Mouse (Mus musculus) adrenal gland, adult 2 months (tissue): ENCODE data around the gene Rexo1. TPM values are rescaled to one million over a fixed set of nuclear protein-coding genes. Genes with fewer than 3 reads are reported as not detected.
"Not testable (repeated sequence)": the region's sequence is repeated elsewhere in the genome, so short reads cannot be mapped to it uniquely, and the experiment has no call there.

ENCODE experiments used
- DNase-seq: peaks from one replicate; pipeline ENCODE4 v3.0.0; 2021
- long read RNA-seq: library from polyadenylated mRNA; stranded (forward); transcript quantifications from one replicate; pipeline ENCODE4 v2.0.0, GENCODE M21; 2021
- polyA plus RNA-seq: library from polyadenylated mRNA; depleted of rRNA; stranded (reverse); fragments of >200 nt; gene quantifications from 2 replicates; pipeline ENCODE4 v1.2.3, GENCODE M21; 2012; rRNA removed
- total RNA-seq, 2 experiments: library from RNA; stranded (reverse); gene quantifications; 2 replicates each; pipeline ENCODE4 v1.2.3; 2021

The Rexo1 gene
- total RNA-seq: 10 to 100 TPM; 37.1 to 41.8 TPM
- polyA plus RNA-seq: 88.8 and 105 TPM in 2 replicates
- long read RNA-seq, full-length matches to known transcripts: 12 of 38 reads
- long read RNA-seq, partial matches to known transcripts: 10 of 38 reads
- long read RNA-seq, other reads (novel, unspliced or antisense): 16 of 38 reads

- DNase-seq: peak; percentile 94
These were observed at the start of gene Rexo1 for GRCm38 (mm10) chr10:80561116-80561944. Gene Rexo1, minus strand, starts transcription at chr10:80561560.

GRCm38 (mm10) chr10:80611024-80611423 lies 49.7 kb upstream of the Rexo1 start:
- peak; percentile 45 for DNase-seq

DNA sequence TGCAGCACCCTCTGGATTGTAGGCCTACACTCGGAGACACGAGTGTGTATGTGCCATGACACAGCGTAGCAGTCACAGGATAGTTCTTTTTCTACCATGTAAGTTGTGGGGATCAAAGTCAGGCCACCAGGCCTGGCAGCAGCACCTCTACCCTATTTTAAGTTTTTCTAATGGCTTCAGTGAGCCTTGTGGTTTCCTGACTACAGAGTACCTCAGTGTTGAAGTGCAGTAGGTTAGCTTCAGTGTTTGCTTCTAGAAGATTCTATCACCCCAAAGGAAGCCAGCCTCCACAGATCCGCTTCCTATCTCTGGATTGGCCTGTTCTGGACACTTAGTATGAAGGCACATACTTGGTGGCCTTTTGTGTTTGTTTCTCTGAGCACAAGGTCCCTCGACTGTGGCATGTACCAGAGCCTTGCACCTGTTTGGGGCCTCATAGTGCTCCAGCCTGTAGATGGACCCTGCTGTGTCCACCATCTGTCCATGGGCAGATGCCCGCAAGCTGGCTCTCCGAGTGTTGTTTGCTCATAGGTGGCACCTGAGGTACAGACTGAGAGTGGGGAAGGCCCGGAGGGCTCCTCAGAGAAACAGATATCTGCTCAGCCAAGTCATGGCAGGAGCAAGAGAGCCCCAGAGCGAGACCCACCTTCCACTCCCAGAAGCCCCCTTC lies 48.9 kb upstream of the Rexo1 start:
- DNase-seq: no peak

DNA sequence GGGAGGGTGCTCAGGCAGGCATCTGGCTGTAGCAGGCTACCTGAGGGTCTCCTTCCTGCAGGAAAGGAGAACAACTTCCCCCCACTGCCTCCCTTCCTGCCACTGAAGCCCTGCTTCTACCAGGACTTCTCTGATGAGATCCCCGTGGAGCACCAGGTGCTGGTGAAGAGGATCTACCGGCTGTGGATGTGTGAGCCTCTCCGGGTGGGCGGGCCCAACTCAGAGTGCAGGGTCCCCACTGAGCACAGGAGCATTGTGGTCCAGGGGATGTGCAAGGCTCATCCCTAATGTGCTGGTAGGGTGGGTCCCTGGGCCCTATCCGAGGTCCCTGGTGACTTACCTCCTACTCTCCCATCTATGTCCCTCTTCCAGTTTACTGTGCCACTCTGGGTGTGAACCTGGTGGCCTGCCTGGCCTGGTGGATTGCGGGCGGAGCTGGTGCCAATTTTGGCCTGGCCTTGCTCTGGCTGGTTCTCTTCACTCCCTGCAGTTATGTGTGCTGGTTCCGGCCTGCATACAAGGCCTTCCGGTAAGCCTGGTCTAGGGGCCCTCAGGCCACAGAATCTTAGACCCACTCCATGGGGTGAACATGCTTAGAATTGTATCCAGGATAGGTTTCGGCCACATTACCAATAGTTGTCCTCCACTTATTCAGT lies 48.0 kb upstream of the Rexo1 start:
- DNase-seq: no peak

DNA sequence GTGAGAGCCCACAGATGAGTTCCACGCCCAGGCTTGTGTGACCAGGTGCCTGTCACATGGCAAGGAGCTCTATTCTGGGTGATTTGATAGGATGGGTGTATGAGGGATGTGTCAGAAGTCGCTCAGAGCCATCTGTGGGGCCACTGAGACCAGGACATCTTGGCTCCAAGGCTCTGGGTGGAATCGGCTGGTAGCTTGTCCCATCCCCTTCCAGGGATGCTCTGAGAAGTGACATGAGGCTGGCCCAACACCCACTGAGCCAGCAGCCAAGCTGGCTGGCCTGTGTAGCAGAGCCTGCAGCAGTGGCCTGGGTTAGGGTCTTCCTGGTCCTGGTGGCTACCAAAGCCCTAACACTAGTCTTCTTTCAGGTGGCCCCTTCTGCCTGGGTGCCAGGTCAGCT lies 47.1 kb upstream of the Rexo1 start:
- no peak for DNase-seq

- no peak for DNase-seq
These were observed 45.5 kb upstream of the Rexo1 start for GRCm38 (mm10) chr10:80606737-80607350.

DNA sequence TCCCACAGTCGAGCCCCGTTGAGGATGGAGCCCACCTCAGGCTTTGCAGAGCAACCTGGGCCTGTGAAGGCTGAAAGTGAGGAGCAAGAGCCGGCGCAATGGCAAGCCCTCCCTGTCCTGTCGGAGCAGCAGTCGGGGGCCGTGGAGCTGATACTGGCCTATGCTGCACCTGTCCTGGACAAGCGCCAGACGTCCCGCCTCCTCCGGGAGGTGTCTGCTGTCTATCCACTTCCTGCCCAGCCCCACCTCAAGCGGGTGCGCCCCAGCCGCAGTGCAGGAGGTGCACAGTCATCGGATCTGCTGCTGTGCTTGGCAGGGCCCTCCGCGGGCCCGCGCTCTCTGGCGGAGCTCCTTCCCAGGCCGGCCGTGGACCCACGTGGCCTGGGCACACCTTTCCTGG lies 44.9 kb upstream of the Rexo1 start:
- DNase-seq: no peak

DNA sequence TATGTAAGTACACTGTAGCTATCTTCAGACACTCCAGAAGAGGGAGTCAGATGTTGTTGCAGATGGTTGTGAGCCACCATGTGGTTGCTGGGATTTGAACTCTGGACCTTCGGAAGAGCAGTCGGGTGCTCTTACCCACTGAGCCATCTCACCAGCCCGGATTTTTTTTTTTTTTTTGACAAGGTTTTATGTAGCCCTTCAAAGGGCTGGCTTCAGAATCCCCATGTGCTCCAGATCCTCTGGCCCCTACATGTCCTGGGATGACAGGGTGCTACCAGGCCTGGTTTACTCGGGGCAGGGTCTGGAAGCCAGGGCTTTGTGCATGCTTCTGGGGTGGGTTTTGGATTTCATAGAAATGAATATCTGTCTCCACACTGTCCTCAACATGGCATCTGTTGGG lies 44.4 kb upstream of the Rexo1 start, which contains the start of gene Gm49322:
Gene Gm49322, plus strand, starts transcription at position 301 of the 400 bp plus-strand sequence.
- not testable (repeated sequence) for DNase-seq

GRCm38 (mm10) chr10:80604988-80605387 lies 43.6 kb upstream of the Rexo1 start:
- DNase-seq: no peak

GRCm38 (mm10) chr10:80604001-80604509 lies 42.7 kb upstream of the Rexo1 start:
- DNase-seq: no peak

DNA sequence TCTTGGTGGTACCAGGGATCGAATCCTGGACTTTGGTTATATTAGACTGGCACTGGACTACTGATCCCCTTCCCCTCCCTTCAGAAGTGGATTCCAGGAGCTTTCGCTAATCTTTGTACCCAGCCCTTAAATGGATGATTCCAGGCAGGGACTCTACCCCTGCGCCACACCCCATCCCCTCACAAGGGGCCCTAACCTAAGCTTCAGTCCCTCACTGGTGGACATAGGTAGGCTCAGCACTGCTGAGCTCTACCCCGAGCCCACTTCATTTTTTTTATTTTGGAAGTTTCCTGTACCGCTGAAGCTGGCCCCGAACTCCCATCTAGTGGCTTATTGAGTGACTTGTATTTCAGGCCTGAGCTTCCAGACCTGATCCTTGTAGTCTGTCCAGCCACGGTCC lies 42.0 kb upstream of the Rexo1 start:
- DNase-seq: no peak

GRCm38 (mm10) chr10:80602698-80603325 lies 41.5 kb upstream of the Rexo1 start, which contains the start of the genes Scamp4 and Adat3:
Gene Scamp4, plus strand, starts transcription at chr10:80602872.
Gene Adat3, plus strand, starts transcription at chr10:80602880.
- peak; percentile 97 for DNase-seq

- DNase-seq: no peak
These were observed 35.0 kb upstream of the Rexo1 start for GRCm38 (mm10) chr10:80596318-80596717.

- DNase-seq: peak; percentile 98
These were observed 28.8 kb upstream of the Rexo1 start, which contains the start of gene Abhd17a for GRCm38 (mm10) chr10:80589879-80590854. Gene Abhd17a, minus strand, starts transcription at chr10:80590341.

GRCm38 (mm10) chr10:80589127-80589878 lies 27.9 kb upstream of the Rexo1 start:
- peak; percentile 52 for DNase-seq

GRCm38 (mm10) chr10:80587305-80587657 lies 25.9 kb upstream of the Rexo1 start:
- peak; percentile 43 for DNase-seq

DNA sequence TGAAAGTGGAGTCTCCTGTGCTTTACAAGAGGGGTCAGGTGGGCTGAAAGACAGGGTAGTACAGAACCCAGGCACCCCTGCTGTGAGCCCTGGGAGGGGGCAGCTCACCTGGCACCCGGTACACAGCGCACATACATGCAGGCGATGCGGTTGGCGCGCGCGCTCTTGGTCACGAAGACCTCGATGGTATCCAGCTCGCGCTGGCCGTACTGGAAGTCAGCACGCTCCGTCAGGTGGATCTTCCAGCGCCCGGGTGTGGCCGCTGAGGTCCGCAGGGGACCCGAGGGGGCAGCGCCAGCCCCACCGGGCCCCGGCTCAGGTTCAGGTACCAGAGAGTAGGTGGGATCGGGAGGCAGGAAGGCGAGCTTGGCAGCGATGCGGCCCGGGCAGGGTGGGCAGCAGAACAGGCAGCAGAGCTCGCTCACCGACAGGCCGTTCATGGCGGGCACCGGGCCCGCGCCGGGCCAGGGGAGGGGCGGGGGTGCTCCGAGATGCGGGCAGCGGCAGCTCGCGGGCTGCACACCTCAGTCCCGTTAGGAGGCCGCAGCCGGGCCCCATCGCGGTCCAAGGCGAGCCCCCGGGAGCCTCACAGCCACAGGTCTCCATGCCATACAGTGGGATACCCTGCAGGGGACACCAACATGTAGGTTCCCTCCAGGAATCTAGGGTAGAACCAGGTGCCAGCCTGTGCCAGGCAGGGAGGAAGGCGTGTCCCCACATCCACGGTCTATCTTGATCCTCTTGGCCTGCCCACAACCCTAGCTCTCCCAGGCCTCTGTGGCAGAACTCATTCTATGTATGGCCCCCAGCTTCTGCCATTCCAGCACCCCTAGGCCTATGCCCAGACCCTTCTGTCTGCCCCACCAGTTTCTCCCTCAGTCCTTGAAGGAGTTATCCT lies 25.3 kb upstream of the Rexo1 start:
- no peak for DNase-seq

DNA sequence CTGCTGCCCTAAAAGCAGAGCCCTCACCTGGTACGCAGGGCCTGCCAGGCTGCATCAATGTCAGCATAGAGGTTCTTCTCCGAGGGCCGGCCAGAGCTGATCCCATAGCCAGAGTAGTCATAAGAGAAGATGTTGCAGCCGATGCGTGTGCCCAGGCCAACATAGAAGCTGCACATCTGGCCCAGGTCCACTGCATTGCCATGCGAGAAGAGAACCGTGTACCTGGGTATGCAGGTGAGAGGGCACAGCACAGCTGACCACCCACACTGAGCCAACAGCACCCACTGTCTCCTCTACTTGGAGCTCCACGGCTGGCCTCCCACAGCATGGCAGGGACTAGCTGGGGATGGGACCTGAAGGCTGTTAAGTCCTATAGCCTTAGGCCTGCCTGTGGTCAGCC lies 24.2 kb upstream of the Rexo1 start:
- no peak for DNase-seq
